ENCODE assay signal across 28 mouse cellular contexts in genomic region chr17:85508386-85508785, GRCm38 (mm10).
"Had no signal": no experiment of that assay in that cellular context is flagged by ENCODE, and none has a peak within 500 bp of the region (broad histone marks: within the 10 kb centered on the region; RNA-seq: fewer than 3 reads in every experiment).

No protein-coding gene starts in this region.

- ATAC-seq: forebrain, embryonic 13.5 days; forebrain, embryonic 14.5 days; forebrain, embryonic 15.5 days; forebrain, embryonic 16.5 days; forebrain, postnatal 0 days had no signal

- H3K4me2 ChIP-seq: embryonic facial prominence, embryonic 12.5 days; embryonic facial prominence, embryonic 13.5 days; embryonic facial prominence, embryonic 15.5 days; forebrain, embryonic 12.5 days; forebrain, embryonic 13.5 days; forebrain, embryonic 15.5 days had no signal

- H3K36me3 ChIP-seq: embryonic facial prominence, embryonic 10.5 days; embryonic facial prominence, embryonic 12.5 days; embryonic facial prominence, embryonic 13.5 days; embryonic facial prominence, embryonic 15.5 days; forebrain, embryonic 10.5 days; forebrain, embryonic 12.5 days; forebrain, embryonic 15.5 days had no signal

- DNase-seq: cerebellum, adult 2 months; cerebellum, adult 8-10 months; cerebellum, adult 9-10 months; cerebellum, adult 9-11 months; cerebellum, postnatal 10 days; cerebellum, postnatal 14 days; cerebellum, postnatal 25 days; cerebellum, postnatal 36 days; embryo, embryonic 11 days; forebrain, postnatal 0 days; gastrocnemius, adult 2 months; gastrocnemius, postnatal 10 days; gastrocnemius, postnatal 14 days; gastrocnemius, postnatal 25 days; gastrocnemius, postnatal 36 days; heart, adult 18-20 months; heart, adult 2 months had no signal

- H3K9ac ChIP-seq: embryonic facial prominence, embryonic 12.5 days; embryonic facial prominence, embryonic 13.5 days; embryonic facial prominence, embryonic 15.5 days; forebrain, embryonic 12.5 days; forebrain, embryonic 13.5 days; forebrain, embryonic 15.5 days; forebrain, postnatal 0 days had no signal

- H3K9me3 ChIP-seq: embryonic facial prominence, embryonic 10.5 days; embryonic facial prominence, embryonic 12.5 days; embryonic facial prominence, embryonic 13.5 days; embryonic facial prominence, embryonic 15.5 days; forebrain, embryonic 12.5 days; forebrain, embryonic 15.5 days had no signal

- H3K4me1 ChIP-seq: embryonic facial prominence, embryonic 13.5 days; embryonic facial prominence, embryonic 15.5 days had no signal

- H3K4me3 ChIP-seq: embryonic facial prominence, embryonic 10.5 days; embryonic facial prominence, embryonic 12.5 days; embryonic facial prominence, embryonic 13.5 days; embryonic facial prominence, embryonic 15.5 days; erythroblast, embryonic 14.5 days; forebrain, embryonic 10.5 days; forebrain, embryonic 12.5 days; forebrain, embryonic 13.5 days; forebrain, embryonic 15.5 days; gastrocnemius, adult 2 months; heart, adult 2 months had no signal

- H3K27ac ChIP-seq: embryonic facial prominence, embryonic 10.5 days; embryonic facial prominence, embryonic 12.5 days; embryonic facial prominence, embryonic 13.5 days; embryonic facial prominence, embryonic 15.5 days; forebrain, embryonic 10.5 days; forebrain, embryonic 12.5 days; forebrain, embryonic 13.5 days; forebrain, embryonic 15.5 days; gastrocnemius, adult 2 months; heart, adult 2 months had no signal

- H3K27me3 ChIP-seq: embryonic facial prominence, embryonic 12.5 days; embryonic facial prominence, embryonic 13.5 days; embryonic facial prominence, embryonic 15.5 days; forebrain, embryonic 13.5 days; forebrain, embryonic 15.5 days had no signal
